ENCODE assay signal across 20 mouse cellular contexts in the genomic region with DNA sequence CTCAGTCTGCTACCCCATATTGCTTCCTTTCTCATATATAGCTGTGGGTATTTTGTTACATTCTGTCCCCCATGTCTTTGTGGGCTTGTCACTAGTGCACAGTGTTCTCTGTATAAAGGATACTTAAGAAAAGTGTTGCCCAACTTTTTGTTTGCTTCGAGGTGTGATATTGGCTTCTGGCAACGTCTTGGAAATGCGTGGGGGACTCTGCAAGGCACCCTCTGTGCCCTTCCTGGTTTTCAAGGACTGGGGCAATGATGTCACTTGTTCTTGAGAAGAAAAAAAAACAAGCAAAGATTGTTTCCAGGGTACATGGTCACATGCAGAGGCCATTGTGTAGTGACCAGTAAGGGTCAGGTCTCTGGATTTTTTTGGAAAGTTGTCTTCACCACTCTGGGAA. TPM values are rescaled to one million over a fixed set of nuclear protein-coding genes. Genes with fewer than 3 reads are reported as not detected.
"Had no signal": no experiment of that assay in that cellular context is flagged by ENCODE, and none has a peak within 500 bp of the region (broad histone marks: within the 10 kb centered on the region; RNA-seq: fewer than 3 reads in every experiment).

No protein-coding gene starts in this region.

- ATAC-seq: intestine, embryonic 15.5 days; liver, embryonic 12.5 days had no signal

- H3K27ac ChIP-seq: intestine, embryonic 15.5 days; kidney, embryonic 15.5 days; limb, embryonic 10.5 days; limb, embryonic 13.5 days; liver, embryonic 12.5 days; liver, embryonic 15.5 days had no signal

- H3K36me3 ChIP-seq: intestine, embryonic 15.5 days; kidney, embryonic 15.5 days; limb, embryonic 10.5 days; limb, embryonic 13.5 days; liver, embryonic 12.5 days; liver, embryonic 15.5 days had no signal

- DNase-seq: kidney, adult 11 months; kidney, adult 8-10 months; kidney, postnatal 10 days; kidney, postnatal 36 days; liver; lung, embryonic 14.5 days; midbrain, embryonic 14.5 days; retina, postnatal 1 day; right cerebral cortex, postnatal 25 days; spleen, adult 18-20 months; thymus, adult 18-20 months; thymus, postnatal 36 days had no signal

- H3K4me2 ChIP-seq: intestine, embryonic 15.5 days; kidney, embryonic 15.5 days; limb, embryonic 13.5 days; liver, embryonic 12.5 days; liver, embryonic 15.5 days; lung, embryonic 14.5 days; midbrain, embryonic 11.5 days had no signal

- H3K9ac ChIP-seq: intestine, embryonic 15.5 days; kidney, embryonic 15.5 days; limb, embryonic 13.5 days; liver, embryonic 12.5 days; liver, embryonic 15.5 days; lung, embryonic 14.5 days had no signal

- H3K27me3 ChIP-seq: intestine, embryonic 15.5 days; kidney, embryonic 15.5 days; liver, embryonic 15.5 days had no signal

- H3K4me1 ChIP-seq: limb, embryonic 10.5 days had no signal

- H3K4me3 ChIP-seq: intestine, embryonic 15.5 days; kidney, embryonic 15.5 days; limb, embryonic 10.5 days; limb, embryonic 13.5 days; liver, embryonic 12.5 days; liver, embryonic 15.5 days had no signal

- H3K9me3 ChIP-seq: intestine, embryonic 15.5 days; kidney, embryonic 15.5 days; limb, embryonic 10.5 days; limb, embryonic 13.5 days; liver, embryonic 12.5 days; liver, embryonic 15.5 days had no signal

RNA-seq across cellular contexts. Expression of gene Slc44a3, which starts 29.6 kb away (rescaled TPM):
- total RNA-seq: left cerebral cortex, postnatal 25 days had no signal
